Mouse (Mus musculus) liver, embryonic 14.5 days (tissue): ENCODE data around the gene Ube2d3. TPM values are rescaled to one million over a fixed set of nuclear protein-coding genes. Genes with fewer than 3 reads are reported as not detected.

Experiments
- ATAC-seq: fragments of 200-750 bp; cut with Nextera tagmentation; 2 replicates; pipeline ENCODE4 v1.8.0; 2017; ENCODE audit warnings: moderate number of reproducible peaks, mild to moderate bottlenecking, moderate library complexity; ENCODE audit not compliant: insufficient read depth
- DNase-seq, 3 experiments: peaks; one replicate each; pipeline ENCODE4 v3.0.0-alpha.2; 2012 to 2013; ENCODE audit warnings: low read depth in 3 of 3, low spot score in 3 of 3
- H3K27ac ChIP-seq: fragments of 300-500 bp; sonication (generic); 2 replicates; pipeline ENCODE4 v1.5.1; 2014; ENCODE audit warnings: moderate library complexity, mild to moderate bottlenecking, control low read depth, inconsistent platforms
- H3K27me3 ChIP-seq: fragments of 300-500 bp; sonication (generic); 2 replicates; pipeline ENCODE4 v1.6.1; 2014; ENCODE audit warnings: mild to moderate bottlenecking, low read length, moderate library complexity; ENCODE audit not compliant: control insufficient read depth, insufficient read depth
- H3K36me3 ChIP-seq: fragments of 300-500 bp; sonication (generic); replicated peaks from 2 replicates; pipeline ENCODE4 v1.6.1; 2014; ENCODE audit warnings: low read depth; ENCODE audit not compliant: control insufficient read depth, insufficient read depth
- H3K4me1 ChIP-seq, 2 experiments: fragments of 200-500 bp in 1 of 2; fragments of 300-500 bp in 1 of 2; sonication (generic) in 1 of 2; replicated peaks; 2 replicates each; pipeline ENCODE4 v1.6.1; 2012 to 2014; ENCODE audit warnings: antibody characterized with exemption in 1 of 2, inconsistent platforms in 1 of 2, low read length in 1 of 2; ENCODE audit not compliant: control insufficient read depth in 2 of 2, insufficient read depth in 2 of 2
- H3K4me2 ChIP-seq: fragments of 300-500 bp; sonication (generic); 2 replicates; pipeline ENCODE4 v1.6.1; 2014; ENCODE audit warnings: low read depth, mild to moderate bottlenecking, control low read depth, moderate library complexity
- H3K4me3 ChIP-seq, 2 experiments: fragments of 200-500 bp in 1 of 2; fragments of 300-500 bp in 1 of 2; sonication (generic) in 1 of 2; 2 replicates each; pipeline ENCODE4 v1.5.1; 2012 to 2014; ENCODE audit warnings: low read depth in 2 of 2, low read length in 2 of 2, mild to moderate bottlenecking in 2 of 2, control low read depth in 1 of 2, inconsistent platforms in 1 of 2, moderate library complexity in 1 of 2; ENCODE audit not compliant: insufficient read depth in 1 of 2
- H3K9ac ChIP-seq: fragments of 300-500 bp; sonication (generic); replicated peaks from 2 replicates; pipeline ENCODE4 v1.6.1; 2014; ENCODE audit warnings: mild to moderate bottlenecking, control low read depth, moderate library complexity
- H3K9me3 ChIP-seq: fragments of 300-500 bp; sonication (generic); 2 replicates; pipeline ENCODE4 v1.6.1; 2016; ENCODE audit warnings: low read length, mixed read lengths; ENCODE audit not compliant: control insufficient read depth
- CTCF ChIP-seq: IDR thresholded peaks from 2 replicates; pipeline ENCODE4 v1.5.1; 2016; ENCODE audit warnings: antibody characterized with exemption, low read depth, control low read depth
- EP300 ChIP-seq: IDR thresholded peaks from 2 replicates; pipeline ENCODE4 v1.6.1; 2016; ENCODE audit warnings: antibody characterized with exemption, low read depth
- WGBS: fragments of 180-500 bp; shearing (Covaris S2); extraction: QIAGEN DNeasy Blood & Tissue Kit; methylation state at CpG from one replicate; pipeline ENCODE4 v1.1.7; 2014; ENCODE audit not compliant: insufficient replicate concordance; 5-methylcytosine and 5-hydroxymethylcytosine counted together
- polyA plus RNA-seq, 2 experiments: library from polyadenylated mRNA; depleted of rRNA in 1 of 2; stranded (reverse) in 1 of 2; unstranded in 1 of 2; fragments of >200 nt; fragmentation: Nextera tagmentation in 1 of 2; extraction: Ambion mirVana in 1 of 2; gene quantifications; 2 replicates each; pipeline versions ENCODE4 v1.2.1 to v1.2.3; 2012 to 2014

Ube2d3 gene
- polyA plus RNA-seq, 2 experiments, result 112 to 246 TPM

GRCm38 (mm10) chr3:135485128-135485899, 47.4 kb downstream of the Ube2d3 start, which contains the start of gene Manba:
Manba (plus strand) TSS chr3:135485611.
- Histone ChIP-seq H3K4me2 (peak within 1 kb of the TSS; percentile 91), H3K4me1 (peaks cover 0 to 3% of the 10 kb centered on the region in 2 experiments; a peak in 1 of 4 replicates), H3K9ac (peak within 1 kb of the TSS; percentile 66), H3K27me3 (no peaks in the 10 kb centered on the region), H3K27ac (no peak within 1 kb of the TSS), H3K4me3 (peak within 1 kb of the TSS; percentile 68 to 73), H3K36me3 (no peaks in the 10 kb centered on the region), H3K9me3 (no peaks in the 10 kb centered on the region)
- ATAC-seq (peak; percentile 83), DNase-seq (peak; percentile 36 to 51 (median 39))
- no peak for TF ChIP-seq EP300
- TF ChIP-seq CTCF, result no peak; the same call in 1 of the 2 replicates
- 2% methylated on average over 48 of the region's 48 CpGs for WGBS

GRCm38 (mm10) chr3:135485900-135486241, 47.9 kb downstream of the Ube2d3 start:
- ATAC-seq (no peak), DNase-seq (no peak)
- TF ChIP-seq EP300 (no peak), CTCF (no peak)
- H3K9ac ChIP-seq, result peak overlapping the region; percentile 66
- no peak overlapping the region for H3K27ac ChIP-seq
- H3K4me1 ChIP-seq, result peaks cover 0 to 3% of the 10 kb centered on the region in 2 experiments; a peak in 1 of 4 replicates
- peak overlapping the region; percentile 91 for H3K4me2 ChIP-seq
- no peaks in the 10 kb centered on the region for H3K27me3 ChIP-seq
- no peaks in the 10 kb centered on the region for H3K36me3 ChIP-seq
- no peaks in the 10 kb centered on the region for H3K9me3 ChIP-seq
- peak overlapping the region; percentile 68 to 73 for H3K4me3 ChIP-seq
- WGBS, result 6% methylated on average over 9 of the region's 9 CpGs

GRCm38 (mm10) chr3:135486351-135486750, 48.4 kb downstream of the Ube2d3 start:
- Histone ChIP-seq H3K4me3 (peak overlapping the region; percentile 68 to 73), H3K4me2 (peak overlapping the region; percentile 91), H3K9ac (no peak overlapping the region; the same call in 1 of the 2 replicates), H3K9me3 (no peaks in the 10 kb centered on the region), H3K27ac (no peak overlapping the region), H3K36me3 (no peaks in the 10 kb centered on the region), H3K4me1 (peaks cover 0 to 3% of the 10 kb centered on the region in 2 experiments; a peak in 1 of 4 replicates), H3K27me3 (no peaks in the 10 kb centered on the region)
- no peak for TF ChIP-seq CTCF
- no peak for TF ChIP-seq EP300
- WGBS, result 48% methylated on average over 5 of the region's 5 CpGs
- DNase-seq (no peak), ATAC-seq (no peak)

GRCm38 (mm10) chr3:135487803-135488202, 49.9 kb downstream of the Ube2d3 start:
- no peak for DNase-seq
- no peaks in the 10 kb centered on the region for H3K36me3 ChIP-seq
- H3K27me3 ChIP-seq, result no peaks in the 10 kb centered on the region
- 0 out of 4 replicates have a peak, but pooled peaks cover 0 to 2% of the 10 kb centered on the region in 2 experiments for H3K4me1 ChIP-seq
- 44% methylated on average over 4 of the region's 4 CpGs for WGBS
- ATAC-seq, result no peak
- no peak overlapping the region for H3K9ac ChIP-seq
- no peak overlapping the region for H3K27ac ChIP-seq
- H3K4me2 ChIP-seq, result no peak overlapping the region
- no peak for TF ChIP-seq CTCF
- TF ChIP-seq EP300, result no peak
- H3K9me3 ChIP-seq, result no peaks in the 10 kb centered on the region
- no peak overlapping the region for H3K4me3 ChIP-seq

GRCm38 (mm10) chr3:135489865-135490520, 52.0 kb downstream of the Ube2d3 start:
- DNase-seq, result no peak
- no peak overlapping the region for H3K27ac ChIP-seq

More at GRCm38 (mm10) chr3:135489865-135490520, 52.0 kb downstream of the Ube2d3 start:
- Histone ChIP-seq H3K9ac (no peak overlapping the region), H3K27me3 (no peaks in the 10 kb centered on the region), H3K4me3 (no peak overlapping the region), H3K4me1 (0 out of 4 replicates have a peak, but pooled peaks cover 0 to 2% of the 10 kb centered on the region in 2 experiments), H3K36me3 (no peaks in the 10 kb centered on the region), H3K4me2 (no peak overlapping the region), H3K9me3 (no peaks in the 10 kb centered on the region)
- TF ChIP-seq CTCF (no peak), EP300 (no peak)
- 73% methylated on average over 5 of the region's 5 CpGs for whole genome bisulfite sequencing
- ATAC-seq, result no peak
